Mouse (Mus musculus) lung, adult 2 months (tissue): ENCODE results near the gene A030003K21Rik. TPM values are rescaled to one million over a fixed set of nuclear protein-coding genes. Genes with fewer than 3 reads are reported as not detected.
"Not testable (repeated sequence)": the region's sequence is repeated elsewhere in the genome, so short reads cannot be mapped to it uniquely, and the experiment has no call there.

Experiments used
- DNase-seq: peaks from one replicate; pipeline ENCODE4 v3.0.0; 2022
- H3K4me1 ChIP-seq: fragments of 200-500 bp; 2 replicates; pipeline ENCODE4 v1.6.1; 2011; ENCODE audit warnings: low read length; ENCODE audit not compliant: control insufficient read depth, insufficient read depth
- H3K4me3 ChIP-seq: fragments of 200-500 bp; replicated peaks from 2 replicates; pipeline ENCODE3; 2011; ENCODE audit warnings: low read depth, mild to moderate bottlenecking, control low read depth, low read length; ENCODE audit errors: extremely low read depth
- CTCF ChIP-seq: fragments of 200-500 bp; IDR thresholded peaks from 2 replicates; pipeline ENCODE4 v1.5.1; 2011; ENCODE audit warnings: mild to moderate bottlenecking, low read length, control low read depth; ENCODE audit not compliant: insufficient read depth
- POLR2A ChIP-seq: fragments of 200-500 bp; IDR thresholded peaks from 2 replicates; pipeline ENCODE4 v1.6.1; 2011; ENCODE audit warnings: low read depth, mild to moderate bottlenecking, control low read depth, low read length, borderline replicate concordance; ENCODE audit errors: extremely low read depth
- WGBS: fragments of 180-500 bp; shearing (Covaris S2); methylation state at CpG from one replicate; pipeline ENCODE4 v1.1.7; 2018; 5-methylcytosine and 5-hydroxymethylcytosine counted together
- polyA plus RNA-seq: library from polyadenylated mRNA; depleted of rRNA; stranded (reverse); fragments of >200 nt; gene quantifications from 2 replicates; pipeline ENCODE4 v1.2.3, GENCODE M21; 2012; rRNA removed

A030003K21Rik gene
- polyA plus RNA-seq, 1 experiment = not detected

DNA sequence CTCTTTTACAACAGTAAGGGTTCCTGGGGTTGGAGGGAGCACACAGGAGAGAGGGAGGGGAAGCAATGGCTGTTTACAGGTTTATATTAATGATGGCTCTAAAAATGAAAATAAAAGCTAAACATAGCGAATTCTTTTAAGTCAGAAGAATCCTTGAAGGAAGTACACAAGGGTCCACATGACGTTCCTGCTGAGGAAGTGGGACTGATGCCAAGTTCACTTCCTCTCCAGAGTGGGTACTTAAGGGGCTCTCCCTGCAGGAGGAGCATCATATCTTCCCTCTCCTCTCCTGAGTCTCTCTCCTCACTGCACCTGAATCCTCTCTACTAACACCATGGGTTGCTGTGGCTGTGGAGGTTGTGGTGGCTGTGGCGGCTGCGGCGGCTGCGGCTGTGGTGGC, 18.5 kb downstream of the A030003K21Rik start, which contains the start of gene A030014E15Rik:
A030014E15Rik (plus strand) TSS at position 268 of the 400 bp plus-strand sequence.
- no peak for DNase-seq
- WGBS = 72% methylated on average over 6 of the region's 6 CpGs
- Histone ChIP-seq H3K4me3 (no peak within 1 kb of the TSS), H3K4me1 (no peaks in the 10 kb centered on the region)
- TF ChIP-seq CTCF (no peak), POLR2A (no peak)

DNA sequence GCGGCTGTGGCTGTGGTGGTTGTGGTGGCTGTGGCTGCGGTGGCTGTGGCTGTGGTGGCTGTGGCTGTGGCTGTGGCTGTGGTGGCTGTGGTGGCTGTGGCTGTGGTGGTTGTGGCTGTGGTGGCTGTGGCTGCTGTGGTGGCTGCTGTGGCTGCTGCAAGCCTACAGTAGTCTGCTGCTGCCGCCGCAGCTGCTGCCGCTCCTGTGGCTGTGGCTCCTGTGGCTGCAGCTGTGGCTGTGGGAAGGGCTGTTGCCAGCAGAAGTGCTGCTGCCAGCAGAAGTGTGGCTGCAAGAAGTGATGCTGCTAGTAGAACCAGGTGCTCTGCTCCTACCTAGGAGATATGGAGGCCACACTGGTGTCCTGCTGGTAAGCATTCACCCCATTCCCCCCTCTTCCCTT, 29.8 kb downstream of the A030003K21Rik start:
- WGBS = 87% methylated on average over 5 of the region's 5 CpGs
- not testable (repeated sequence) for H3K4me3 ChIP-seq, DNase-seq, H3K4me1 ChIP-seq

DNA sequence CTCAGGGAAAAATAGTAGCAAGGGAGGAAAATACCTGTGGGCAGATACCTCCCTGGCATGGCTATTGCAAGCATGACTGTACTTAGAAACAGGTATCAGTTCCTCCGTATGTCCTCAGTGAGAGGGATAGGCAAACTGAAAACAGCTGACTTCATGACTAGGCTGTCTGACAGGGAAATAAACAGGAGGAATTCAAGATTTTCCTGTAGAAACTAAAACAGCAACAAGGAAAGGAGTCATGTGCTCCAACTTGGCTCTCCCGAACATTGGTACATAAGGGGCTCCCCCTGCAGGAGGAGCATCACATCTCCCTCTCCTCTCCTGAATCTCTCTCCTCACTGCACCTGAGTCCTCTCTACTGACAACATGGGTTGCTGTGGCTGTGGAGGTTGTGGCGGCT, 30.2 kb downstream of the A030003K21Rik start, which contains the start of gene A030005L19Rik:
A030005L19Rik (plus strand) TSS at position 301 of the 400 bp plus-strand sequence.
- 68% methylated on average over 3 of the region's 3 CpGs for WGBS

DNA sequence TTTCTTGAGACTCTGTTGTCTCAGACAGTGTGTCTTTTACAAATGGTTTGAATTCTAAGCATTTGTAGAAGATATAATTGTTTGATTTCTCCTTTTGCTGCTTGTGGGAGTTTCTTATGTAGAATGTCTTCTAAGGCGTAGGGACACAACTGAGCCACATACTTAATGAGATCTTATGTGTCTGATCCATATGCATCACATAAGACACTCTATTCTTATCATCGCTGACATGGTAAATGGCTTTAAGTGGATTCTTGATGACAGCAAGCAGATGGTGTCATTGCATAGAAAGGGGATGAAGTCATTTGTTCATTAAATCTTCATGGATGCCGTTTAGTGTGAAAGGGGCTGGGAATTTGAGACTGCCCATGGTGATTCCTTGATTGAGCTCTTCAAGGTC, 37.3 kb downstream of the A030003K21Rik start:
- Histone ChIP-seq H3K4me1 (no peaks in the 10 kb centered on the region), H3K4me3 (no peak overlapping the region)
- WGBS = 76% methylated on average over 3 of the region's 3 CpGs
- TF ChIP-seq CTCF (no peak), POLR2A (no peak)
- DNase-seq = no peak

More for the DNA sequence above, 30.2 kb downstream of the A030003K21Rik start, which contains the start of gene A030005L19Rik:
- Histone ChIP-seq H3K4me3 (no peak within 1 kb of the TSS), H3K4me1 (no peaks in the 10 kb centered on the region)
- DNase-seq = no peak
- TF ChIP-seq POLR2A = no peak
- peak; percentile 22; the same call in 1 of the 2 replicates for TF ChIP-seq CTCF

DNA sequence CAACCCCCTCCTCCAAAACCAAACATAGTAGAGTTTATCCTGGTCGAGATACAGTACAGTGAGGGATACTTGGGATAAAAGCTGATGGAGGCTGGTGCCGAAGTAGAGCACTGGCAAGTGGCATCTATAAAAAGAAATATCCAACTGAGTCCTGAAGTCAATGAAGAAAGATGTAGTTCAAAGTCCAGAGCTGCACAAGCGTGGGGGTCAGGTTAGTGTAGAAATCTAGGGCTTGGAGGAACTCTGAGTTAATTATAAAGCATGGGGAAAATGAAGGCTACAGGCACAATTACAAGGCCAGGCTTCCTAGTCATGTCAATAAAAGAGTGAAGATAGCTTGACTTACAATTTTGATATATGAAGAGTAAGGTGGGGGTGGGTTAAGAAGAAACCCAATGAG, 42.0 kb downstream of the A030003K21Rik start:
- DNase-seq = no peak
- 92% methylated on average over 3 of the region's 3 CpGs for WGBS
- TF ChIP-seq CTCF (no peak), POLR2A (no peak)
- Histone ChIP-seq H3K4me1 (no peaks in the 10 kb centered on the region), H3K4me3 (no peak overlapping the region)

DNA sequence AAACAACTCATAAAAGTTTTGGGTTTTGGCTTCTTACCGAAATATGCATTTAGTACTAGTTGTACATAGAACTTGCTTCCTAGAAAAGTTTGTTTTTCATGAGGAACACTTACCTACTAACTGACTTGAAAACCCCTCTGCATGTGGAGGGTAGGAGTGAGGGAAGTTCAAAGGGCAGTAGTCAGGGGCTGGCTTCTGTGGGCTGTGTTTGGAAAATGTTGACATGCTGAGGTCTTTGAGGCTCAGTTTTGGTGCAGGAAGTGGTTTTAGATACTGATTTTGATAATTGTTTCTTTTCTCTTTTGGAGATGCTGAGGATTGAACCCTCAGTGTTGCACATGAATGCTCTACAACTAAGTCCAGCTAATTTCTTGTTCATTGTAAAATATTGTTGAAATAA, 42.6 kb downstream of the A030003K21Rik start:
- DNase-seq = no peak
- TF ChIP-seq POLR2A (no peak), CTCF (no peak)
- H3K4me1 ChIP-seq = no peaks in the 10 kb centered on the region

DNA sequence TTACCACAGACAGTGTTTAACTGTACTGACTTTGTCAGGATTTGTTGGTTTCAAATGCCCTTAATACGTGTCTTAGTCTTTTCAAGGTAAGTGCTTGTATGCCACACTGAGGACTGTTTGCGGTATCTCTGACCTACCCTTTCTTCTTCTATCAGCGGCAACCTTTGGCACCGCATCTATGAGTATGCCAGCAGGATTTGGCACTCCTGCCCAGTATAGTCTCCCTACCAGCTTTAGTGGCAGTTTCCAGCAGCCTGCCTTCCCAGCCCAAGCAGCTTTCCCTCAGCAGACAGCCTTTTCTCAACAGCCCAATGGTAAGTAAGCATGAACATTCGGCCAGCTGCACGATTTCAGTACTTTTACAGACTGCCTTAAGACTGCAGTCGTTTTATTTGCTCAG, 49.9 kb downstream of the A030003K21Rik start:
- Histone ChIP-seq H3K4me1 (no peaks in the 10 kb centered on the region), H3K4me3 (no peak overlapping the region)
- 84% methylated on average over 7 of the region's 7 CpGs for WGBS
- TF ChIP-seq CTCF = no peak
- DNase-seq = no peak

More for the DNA sequence above, 42.6 kb downstream of the A030003K21Rik start:
- H3K4me3 ChIP-seq = no peak overlapping the region
- WGBS = 89% methylated on average over 1 of the region's 1 CpGs

Other genes starting within 250 kb of the A030003K21Rik start
- gene Mff, start 218.5 kb downstream of the A030003K21Rik start, polyA plus RNA-seq = 44.8 and 59.1 TPM in 2 replicates
- 0.36 TPM in 1 of 2 replicates, not detected in the other for gene Tm4sf20, start 174.9 kb downstream of the A030003K21Rik start, polyA plus RNA-seq
- not detected in 2 replicates for gene Gm47791, start 172.1 kb downstream of the A030003K21Rik start, polyA plus RNA-seq
- 51.1 and 70.6 TPM in 2 replicates for gene Agfg1, start 103.9 kb downstream of the A030003K21Rik start, polyA plus RNA-seq
- 1.5 and 1.6 TPM in 2 replicates for gene A030005L19Rik, start 30.1 kb downstream of the A030003K21Rik start, polyA plus RNA-seq
- 0.15 TPM in 1 of 2 replicates, not detected in the other for gene A030014E15Rik, start 18.5 kb downstream of the A030003K21Rik start, polyA plus RNA-seq
- not detected in 2 replicates for gene Gm6217, start 12.0 kb downstream of the A030003K21Rik start, polyA plus RNA-seq
- not detected in 2 replicates for gene Gm7544, start 12.6 kb upstream of the A030003K21Rik start, polyA plus RNA-seq
- gene Gm47955, start 16.9 kb upstream of the A030003K21Rik start, polyA plus RNA-seq = not detected in 2 replicates
- gene Gm47959, start 57.2 kb upstream of the A030003K21Rik start, polyA plus RNA-seq = not detected in 2 replicates
- gene Slc19a3, start 95.1 kb upstream of the A030003K21Rik start, polyA plus RNA-seq = 3.5 and 4.5 TPM in 2 replicates
- gene Krtap28-10, start 99.1 kb upstream of the A030003K21Rik start, polyA plus RNA-seq = not detected in 2 replicates
- 0.57 and 0.66 TPM in 2 replicates for gene Gm47969, start 101.5 kb upstream of the A030003K21Rik start, polyA plus RNA-seq
- not detected in 2 replicates for gene A030005K14Rik, start 116.0 kb upstream of the A030003K21Rik start, polyA plus RNA-seq
- gene Krtap28-13, start 117.5 kb upstream of the A030003K21Rik start, polyA plus RNA-seq = 0.11 and 0.12 TPM in 2 replicates
- gene Ccl20, start 173.4 kb upstream of the A030003K21Rik start, polyA plus RNA-seq = 0.32 and 0.42 TPM in 2 replicates
- 1.5 and 2.1 TPM in 2 replicates for gene Daw1, start 216.4 kb upstream of the A030003K21Rik start, polyA plus RNA-seq